Mouse (Mus musculus) natural killer cell, adult 2 months (primary cell): ENCODE data around the gene Pgbd5.

Experiments
- DNase-seq, 2 experiments: peaks; one replicate each; pipeline ENCODE4 v3.0.0; 2022; ENCODE audit warnings: low spot score in 2 of 2

Pgbd5 gene

DNA sequence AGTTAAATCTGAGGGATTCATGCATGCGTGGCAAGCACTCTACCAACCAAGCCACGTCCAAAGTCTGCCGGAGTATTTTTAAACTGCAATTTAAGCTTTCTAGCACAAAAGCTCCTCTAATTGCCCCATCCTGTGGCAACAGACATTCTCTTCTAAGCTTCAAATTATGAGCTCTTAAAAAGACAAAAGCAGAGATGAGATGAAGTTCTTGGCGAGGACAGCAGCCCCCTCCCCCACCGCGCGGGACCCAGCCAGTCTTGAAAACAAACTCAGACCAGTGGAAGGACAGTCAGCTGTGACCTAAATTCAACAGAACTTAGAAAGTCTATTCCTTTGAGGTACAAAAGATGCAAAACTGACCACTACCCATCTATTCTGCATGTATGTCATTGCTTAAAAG, 48.3 kb downstream of the Pgbd5 start:
- no peak for DNase-seq

DNA sequence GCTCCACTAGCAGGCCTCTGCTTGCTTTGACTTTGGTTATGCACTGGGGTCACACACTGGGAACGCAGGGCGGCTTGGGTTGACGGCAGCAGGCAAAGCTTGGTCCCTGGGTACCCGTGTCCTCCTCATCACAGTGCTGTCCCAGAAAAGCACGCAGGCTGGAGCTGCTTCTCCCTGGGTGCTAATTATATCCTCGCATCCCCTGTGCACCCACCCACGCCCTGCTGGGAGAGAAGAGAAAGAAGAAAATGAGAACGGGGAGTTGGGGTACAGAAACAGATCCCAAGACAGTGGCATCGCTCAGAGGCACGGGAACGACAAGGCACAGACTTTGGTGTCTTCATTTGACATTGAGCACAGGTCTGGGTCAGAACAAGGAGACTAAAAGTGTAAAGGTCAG, 50.0 kb downstream of the Pgbd5 start:
- no peak for DNase-seq

- DNase-seq, result no peak
Measured at GRCm38 (mm10) chr8:124386225-124386899, 53.1 kb downstream of the Pgbd5 start.

DNA sequence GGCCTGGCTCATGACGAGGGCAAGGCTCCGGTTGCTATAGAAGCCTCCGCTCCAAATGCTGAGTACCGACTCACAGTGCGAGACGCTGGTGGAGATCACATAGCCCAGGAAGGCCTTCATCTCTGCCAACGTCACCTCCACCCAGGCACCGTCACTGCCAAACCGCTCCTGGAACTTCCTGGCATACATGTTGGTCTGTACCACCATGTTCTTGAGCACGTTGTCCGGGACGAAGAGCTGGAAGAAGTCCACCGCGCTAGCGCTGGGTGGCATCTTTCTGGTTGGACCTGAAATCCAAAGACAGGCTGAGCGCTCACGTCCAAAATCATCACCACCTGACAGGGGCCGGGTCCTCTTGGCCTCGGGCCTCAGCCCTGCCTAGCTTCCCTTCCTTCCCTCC, 55.1 kb downstream of the Pgbd5 start:
- DNase-seq, result no peak

DNA sequence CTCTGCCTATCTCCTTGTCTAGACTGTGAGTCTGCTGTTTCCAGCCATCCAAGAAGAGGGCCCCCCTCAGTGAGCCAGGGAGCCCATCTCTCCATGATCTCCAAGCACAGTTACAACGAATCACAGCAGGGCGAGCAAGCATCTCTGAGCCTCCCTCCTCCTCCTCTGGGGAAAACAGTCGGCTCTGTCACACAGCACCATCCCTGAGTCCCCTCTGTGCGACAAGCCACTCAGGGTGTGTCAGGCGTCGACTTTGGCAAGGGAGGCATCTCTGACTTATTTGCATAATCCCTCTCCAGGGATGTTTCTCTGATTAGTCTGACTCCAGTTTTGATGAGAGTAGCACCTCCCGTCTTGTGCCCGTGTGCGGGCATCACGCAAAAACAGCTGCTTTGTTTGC, 57.2 kb downstream of the Pgbd5 start:
- no peak for DNase-seq

DNA sequence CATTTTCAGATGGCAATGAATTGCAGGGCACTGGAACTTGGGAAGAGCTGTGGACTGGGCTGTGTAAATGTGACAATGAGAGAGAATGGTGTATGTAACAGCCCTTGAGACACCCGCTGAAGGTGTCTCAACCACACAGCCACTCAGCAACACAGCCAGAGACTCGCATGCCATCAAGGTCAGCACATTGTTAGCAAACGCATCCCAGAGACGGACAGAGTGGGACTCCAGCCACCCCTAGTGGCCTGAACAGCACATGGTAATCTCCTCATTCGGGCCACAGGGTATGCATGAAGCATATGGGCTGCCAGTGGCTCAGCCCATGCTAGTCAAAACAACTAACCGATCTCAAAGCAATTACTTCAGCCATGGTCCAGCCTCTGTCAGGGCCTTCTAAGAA, 60.2 kb downstream of the Pgbd5 start:
- no peak for DNase-seq

GRCm38 (mm10) chr8:124376406-124376805, 63.1 kb downstream of the Pgbd5 start:
- no peak for DNase-seq

GRCm38 (mm10) chr8:124375727-124376126, 63.7 kb downstream of the Pgbd5 start:
- DNase-seq, result no peak

DNA sequence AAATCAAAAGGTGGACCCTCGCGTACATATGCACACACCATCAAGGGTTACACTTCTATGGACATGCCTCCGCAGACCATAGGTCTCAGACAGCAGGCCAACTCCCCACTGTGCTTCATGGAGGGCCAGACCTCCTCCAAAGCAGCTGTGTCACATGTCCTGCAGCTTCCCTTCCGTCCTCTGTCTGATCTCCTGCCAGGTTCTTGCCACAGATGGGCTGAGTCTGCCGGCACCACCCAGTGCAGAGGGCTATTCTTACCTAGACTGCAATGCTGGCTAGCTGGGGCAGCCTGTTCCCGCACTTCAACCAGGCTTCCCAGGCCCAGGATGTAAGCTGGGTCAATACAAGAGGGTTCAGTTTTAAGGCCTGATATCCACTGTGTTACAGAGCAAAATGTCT, 64.3 kb downstream of the Pgbd5 start:
- no peak for DNase-seq

DNA sequence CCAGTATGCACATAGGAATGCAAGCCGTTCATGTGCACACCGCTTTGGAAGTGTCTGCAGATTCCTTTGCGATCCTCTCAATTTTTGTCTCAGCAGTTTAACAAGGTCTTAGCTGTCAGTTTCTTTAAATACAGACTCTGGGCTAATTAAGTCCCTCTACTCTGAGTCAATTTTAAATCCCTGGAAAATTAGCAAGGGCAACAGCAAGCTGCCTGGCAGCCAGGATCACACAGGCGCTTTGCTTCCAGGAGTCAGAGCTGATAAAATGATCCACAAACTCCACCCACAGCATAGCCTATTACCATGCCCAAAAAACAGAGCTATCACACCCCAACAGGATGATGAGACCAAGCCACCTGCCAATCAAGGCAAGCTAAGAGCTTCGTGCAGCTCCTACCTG, 65.7 kb downstream of the Pgbd5 start:
- DNase-seq, result no peak

- peak; percentile 56 to 74 for DNase-seq
Measured at GRCm38 (mm10) chr8:124371410-124372123, 67.9 kb downstream of the Pgbd5 start.

DNA sequence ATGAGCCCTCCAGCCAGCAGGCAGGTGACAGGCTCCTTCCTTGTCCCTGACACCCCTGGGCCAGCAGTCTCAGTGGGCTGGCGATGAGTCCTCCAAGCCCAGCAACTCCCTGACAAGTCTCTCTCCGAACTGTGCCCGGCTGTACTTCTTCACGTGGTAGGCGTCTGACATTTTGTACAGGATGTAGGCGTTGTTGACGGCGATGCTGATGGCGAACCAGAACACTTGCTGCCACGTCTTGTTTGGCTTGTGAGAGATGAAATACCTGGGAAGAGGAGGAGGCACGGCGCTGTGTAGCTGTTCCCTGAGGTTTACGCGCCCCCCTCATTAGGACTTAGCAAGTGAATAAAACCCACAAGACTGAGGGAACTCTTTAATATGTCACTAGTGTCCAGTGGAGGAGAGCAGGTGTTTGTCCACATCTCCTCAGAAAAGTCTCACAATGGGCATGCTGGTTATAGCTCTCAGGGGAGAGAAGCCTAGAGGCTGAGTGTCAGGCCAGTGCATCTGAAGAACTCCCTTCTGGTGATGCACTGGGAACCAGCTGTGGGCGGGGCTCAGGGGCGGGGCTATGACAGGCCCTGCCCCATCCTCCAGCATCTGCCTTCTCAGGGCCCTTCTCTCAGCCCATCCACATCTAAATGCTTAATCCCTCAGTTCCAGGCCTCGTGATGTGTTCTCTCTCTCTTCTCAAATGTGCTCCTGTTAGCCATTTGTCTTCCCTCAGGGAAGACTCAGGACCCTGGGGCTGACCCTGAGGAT, 68.9 kb downstream of the Pgbd5 start:
- DNase-seq, result no peak

DNA sequence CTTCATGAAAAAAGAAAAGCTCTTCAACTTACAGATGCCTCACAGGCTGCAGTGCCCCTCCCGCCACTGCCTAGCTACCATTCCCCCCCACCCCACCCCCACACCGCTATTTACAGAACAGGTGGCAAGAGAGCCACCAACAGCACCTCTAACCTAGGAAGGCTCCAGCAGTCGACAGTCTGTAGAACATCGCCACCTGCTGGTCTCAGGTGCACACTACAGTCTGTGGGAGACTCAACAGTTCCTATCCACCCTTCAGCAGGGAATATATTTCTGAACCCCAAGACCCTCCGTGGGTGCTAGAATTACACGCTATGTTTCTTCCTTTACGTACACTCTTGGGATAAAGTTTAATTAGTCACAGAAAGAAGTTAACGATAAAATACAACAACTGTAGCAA, 71.2 kb downstream of the Pgbd5 start:
- DNase-seq, result peak; percentile 50 to 65

DNA sequence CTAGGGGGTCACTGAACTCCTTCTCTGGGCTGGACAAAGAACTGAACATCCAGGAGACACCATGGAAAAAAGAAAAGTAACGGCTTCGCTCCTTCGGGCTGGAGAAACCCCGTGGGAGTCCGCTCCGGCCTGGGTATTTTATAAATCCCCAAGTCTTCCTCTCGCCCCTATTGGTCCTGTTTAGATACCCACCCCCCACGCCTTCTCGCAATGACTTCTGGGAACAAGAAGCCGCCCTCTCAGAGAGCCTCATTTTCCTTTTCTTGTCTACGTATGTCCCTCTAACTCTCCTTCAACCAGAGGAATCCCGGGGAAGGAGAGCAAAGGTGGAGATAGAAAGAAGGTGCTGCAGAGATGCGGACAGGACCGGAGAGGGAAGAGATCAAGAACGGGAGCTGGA, 76.1 kb downstream of the Pgbd5 start:
- DNase-seq, result no peak

DNA sequence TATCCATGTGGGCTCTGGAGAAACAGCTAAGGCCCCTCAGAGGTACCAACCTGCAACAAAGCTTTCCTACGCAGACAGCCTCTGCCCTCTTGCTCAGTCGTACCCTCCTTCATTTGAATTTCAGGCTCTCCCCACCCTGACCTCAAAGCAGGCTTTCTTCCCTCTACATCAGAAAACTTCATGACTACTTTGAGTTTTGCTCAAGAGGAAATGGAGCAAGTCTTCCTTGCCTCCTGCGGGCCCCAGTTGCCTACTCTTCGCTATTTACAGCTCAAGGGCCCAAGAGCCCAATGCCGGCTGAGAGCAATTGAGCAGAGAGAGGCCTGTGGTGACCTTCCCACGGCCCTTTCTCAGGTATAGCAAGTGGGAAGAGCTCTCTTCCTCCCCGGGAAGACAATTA, 76.9 kb downstream of the Pgbd5 start:
- no peak for DNase-seq

GRCm38 (mm10) chr8:124361773-124362427, 77.6 kb downstream of the Pgbd5 start:
- no peak for DNase-seq

DNA sequence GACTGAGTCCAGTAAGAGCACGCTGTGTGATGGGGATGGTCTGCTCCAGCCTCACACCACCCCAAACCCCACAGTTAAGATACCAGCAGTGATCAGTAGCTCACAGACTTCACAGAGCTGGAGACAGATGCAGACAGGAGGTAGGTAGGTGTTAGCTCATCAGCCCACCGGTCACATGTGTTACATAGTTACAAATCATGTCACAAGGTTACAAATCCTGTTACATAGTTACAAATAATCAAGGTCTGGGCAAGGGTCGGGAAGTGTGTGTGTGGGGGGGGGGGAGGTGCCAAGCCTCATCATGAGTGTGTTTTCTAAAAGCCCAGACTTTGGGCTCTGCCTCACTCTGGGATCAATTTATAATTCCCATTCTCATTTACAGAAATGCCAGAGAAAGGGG, 78.5 kb downstream of the Pgbd5 start:
- DNase-seq, result no peak

DNA sequence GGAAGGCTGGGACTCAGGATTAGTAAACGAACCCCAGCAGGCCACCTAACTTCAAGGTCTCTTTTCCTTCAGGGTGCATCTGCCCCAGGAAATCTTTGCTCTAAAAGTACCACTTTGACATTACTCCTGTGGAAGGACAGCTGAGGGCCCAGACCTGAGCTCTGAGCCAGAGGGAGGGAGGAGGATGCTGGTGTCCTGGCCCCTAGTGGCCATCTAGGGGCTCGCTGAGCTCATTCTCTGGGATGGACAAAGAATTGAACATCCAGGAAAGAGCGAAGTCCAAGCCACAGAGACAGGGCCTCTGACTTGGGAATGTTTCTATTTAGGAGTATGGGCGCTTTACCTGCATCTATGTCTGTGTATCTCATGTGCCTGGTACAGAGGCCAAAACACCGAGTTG, 87.8 kb downstream of the Pgbd5 start:
- DNase-seq, result no peak

GRCm38 (mm10) chr8:124349663-124350062, 89.8 kb downstream of the Pgbd5 start:
- peak; percentile 65 to 72 for DNase-seq

- no peak for DNase-seq
Measured at GRCm38 (mm10) chr8:124348087-124348486, 91.4 kb downstream of the Pgbd5 start.

DNA sequence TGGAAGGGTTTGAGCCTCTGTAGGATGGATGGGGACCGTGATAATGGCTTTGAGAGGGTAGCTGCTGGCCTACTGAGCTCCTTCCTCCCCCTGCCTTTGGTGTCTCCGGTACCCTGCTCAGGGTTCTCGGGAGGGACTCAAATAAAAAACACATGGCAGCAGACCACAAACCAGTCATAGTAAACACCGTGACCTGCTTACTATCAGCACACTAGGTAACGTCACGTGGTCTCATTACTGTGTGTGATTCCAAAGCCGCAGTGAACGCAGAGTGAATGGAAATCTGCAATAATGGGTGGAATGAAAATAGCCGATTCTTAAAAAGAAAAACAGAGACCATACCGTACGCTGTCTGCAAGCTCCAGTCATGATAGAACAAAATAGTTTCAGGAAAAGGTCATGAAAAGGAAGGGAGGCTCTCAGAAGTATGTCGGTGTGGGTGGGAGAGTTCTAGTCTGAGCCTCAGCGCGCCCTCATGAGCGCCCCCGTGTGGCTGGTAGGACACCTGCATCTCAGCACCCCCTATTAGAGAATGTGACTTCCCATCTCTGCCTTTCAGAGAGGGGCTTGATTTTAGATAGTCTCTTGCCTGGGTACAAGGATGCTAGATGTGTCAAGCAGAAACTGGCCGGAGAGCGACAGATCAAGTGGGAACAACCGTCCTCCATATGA, 92.5 kb downstream of the Pgbd5 start:
- peak; percentile 40 to 59 for DNase-seq

DNA sequence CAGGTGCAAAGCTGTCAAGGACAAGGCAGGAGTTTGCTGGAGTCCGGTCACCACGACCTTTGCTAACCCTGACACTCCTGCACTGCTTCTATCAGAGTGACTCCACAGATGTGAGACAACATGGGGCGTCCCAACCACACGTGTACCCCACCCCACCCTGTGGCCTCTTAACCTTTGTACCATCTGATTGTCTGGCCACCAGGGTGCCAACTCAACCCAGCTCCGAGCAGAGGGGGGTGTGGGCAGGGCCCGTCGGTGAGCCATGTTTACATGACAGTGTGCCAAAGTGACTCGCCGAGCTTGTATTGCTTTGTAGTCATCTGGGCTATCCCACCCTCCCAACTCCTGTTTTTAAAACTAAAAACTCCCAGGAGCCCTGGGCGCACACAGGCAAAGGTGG, 94.4 kb downstream of the Pgbd5 start:
- peak; percentile 29 to 45 for DNase-seq
